Mouse (Mus musculus) erythroid progenitor cell, adult 5-6 weeks (primary cell): ENCODE measurements at regions not wholly inside any gene's neighbourhood (a gene's known extent, or its start where the extent isn't known, plus 50 kb on each side); places are given as distances from the start of the nearest gene placed in this dataset.

Source experiments
- ATAC-seq: replicated peaks from 2 replicates; pipeline ENCODE4 v1.8.0; 2016; ENCODE audit warnings: moderate number of reproducible peaks, mild to moderate bottlenecking, moderate TSS enrichment, inconsistent platforms; ENCODE audit not compliant: poor library complexity, low FRiP score, severe bottlenecking

- no peak for ATAC-seq
Measured at GRCm38 (mm10) chr13:73405720-73406629, 61.0 kb upstream of the Lpcat1 start.

- no peak for ATAC-seq
Measured at GRCm38 (mm10) chr13:73400921-73401320, 66.1 kb upstream of the Lpcat1 start.

GRCm38 (mm10) chr13:73397033-73397432 lies 68.7 kb upstream of the Ndufs6 start:
- ATAC-seq, result no peak

GRCm38 (mm10) chr13:73395856-73396255 lies 67.5 kb upstream of the Ndufs6 start:
- no peak for ATAC-seq

- ATAC-seq, result no peak
Measured at GRCm38 (mm10) chr13:73389051-73389450, 60.7 kb upstream of the Ndufs6 start.

GRCm38 (mm10) chr13:73383585-73383984 lies 55.2 kb upstream of the Ndufs6 start:
- ATAC-seq, result 0 out of 2 replicates have a peak, but pooled peaks have one; percentile 62
